Mouse (Mus musculus): ENCODE data around the gene Kcnip1. TPM values are rescaled to one million over a fixed set of nuclear protein-coding genes. Genes with fewer than 3 reads are reported as not detected.

Gene Kcnip1
- polyA plus RNA-seq, 1 experiment from 2014 or later = 110 TPM

DNA sequence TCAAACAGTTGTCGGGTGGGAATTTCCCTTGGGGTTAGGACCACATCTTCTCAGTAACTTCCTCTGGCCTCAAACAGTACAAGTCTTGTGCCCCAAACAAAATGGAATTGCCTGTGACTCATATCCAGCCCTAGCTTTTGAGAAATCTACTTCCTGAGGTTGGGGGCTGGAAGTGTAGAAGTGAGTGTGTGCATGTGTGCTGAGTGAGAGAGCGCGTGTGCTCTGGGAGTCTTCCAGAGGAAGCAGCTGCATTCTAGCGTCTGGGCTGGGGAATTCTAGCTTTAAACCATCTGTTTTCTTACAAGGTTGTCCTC is 17.9 kb upstream of the Kcnip1 start:
- DNase-seq (ENCODE audit: low spot score) (no peak), ATAC-seq (ENCODE audit: low FRiP score) (no peak)
- Histone ChIP-seq H3K36me3 (replicated peaks; ENCODE audit: control insufficient read depth, insufficient read depth) (no peaks in the 10 kb centered on the region), H3K4me1 (replicated peaks; ENCODE audit: control insufficient read depth, insufficient read depth, low read length) (no peaks in the 10 kb centered on the region), H3K9me3 (ENCODE audit: control insufficient read depth, low read length) (no peaks in the 10 kb centered on the region), H3K4me2 (replicated peaks) (no peak overlapping the region), H3K27me3 (ENCODE audit: control insufficient read depth, insufficient read depth, low read length) (no peaks in the 10 kb centered on the region), H3K4me3 (replicated peaks; ENCODE audit: low read length) (no peak overlapping the region), H3K27ac (no peak overlapping the region), H3K9ac (no peak overlapping the region)
- 72% methylated on average over 4 of the region's 4 CpGs for WGBS

- WGBS = 73% methylated on average over 7 of the region's 7 CpGs
- Histone ChIP-seq H3K27me3 (ENCODE audit: control insufficient read depth, insufficient read depth, low read length) (no peaks in the 10 kb centered on the region), H3K27ac (no peak overlapping the region), H3K4me2 (replicated peaks) (no peak overlapping the region), H3K9me3 (ENCODE audit: control insufficient read depth, low read length) (no peaks in the 10 kb centered on the region), H3K4me1 (replicated peaks; ENCODE audit: control insufficient read depth, insufficient read depth, low read length) (no peaks in the 10 kb centered on the region), H3K36me3 (replicated peaks; ENCODE audit: control insufficient read depth, insufficient read depth) (no peaks in the 10 kb centered on the region), H3K4me3 (replicated peaks; ENCODE audit: low read length) (no peak overlapping the region), H3K9ac (no peak overlapping the region)
- ATAC-seq (ENCODE audit: low FRiP score) (no peak), DNase-seq (ENCODE audit: low spot score) (no peak)
Measured at GRCm38 (mm10) chr11:34010133-34010858, 17.3 kb upstream of the Kcnip1 start.

DNA sequence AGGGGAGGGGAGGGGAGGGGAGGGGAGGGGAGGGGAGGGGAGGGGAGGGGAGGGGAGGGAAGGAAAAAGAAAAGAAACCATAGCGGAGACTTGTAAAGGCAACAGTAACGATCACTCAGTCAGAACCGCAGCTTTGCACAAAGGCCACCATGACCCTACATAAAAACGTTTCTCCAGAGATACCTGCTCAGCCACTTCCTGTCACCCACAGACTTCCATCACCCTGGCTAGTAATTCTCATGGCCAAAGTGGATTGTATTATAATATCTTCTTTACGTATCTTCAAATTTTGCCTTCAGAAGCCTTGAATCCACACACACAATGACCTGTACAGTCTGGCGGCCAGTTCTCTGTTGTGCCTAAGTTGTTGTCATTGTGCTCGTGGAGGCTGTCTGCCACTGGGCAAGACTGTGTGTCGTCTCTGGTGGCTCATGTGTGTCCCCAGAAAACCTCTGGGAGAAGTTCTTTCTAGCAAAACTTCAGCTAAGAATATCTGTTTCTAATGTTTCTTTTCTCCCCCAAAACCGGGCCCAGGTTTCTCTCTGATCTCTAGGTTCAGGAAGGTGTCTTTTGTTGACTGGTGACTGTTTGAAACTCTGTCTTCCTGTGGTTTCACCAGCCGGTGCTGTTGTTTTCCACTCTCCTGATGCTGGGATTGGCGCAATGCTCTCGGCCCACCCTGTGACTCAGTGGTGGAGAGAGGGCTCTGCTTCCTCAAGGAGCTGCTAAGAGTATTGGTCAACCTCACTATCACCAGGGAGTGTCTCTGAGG is 16.6 kb upstream of the Kcnip1 start:
- Histone ChIP-seq H3K27ac (no peak overlapping the region), H3K27me3 (ENCODE audit: control insufficient read depth, insufficient read depth, low read length) (no peaks in the 10 kb centered on the region), H3K4me2 (replicated peaks) (no peak overlapping the region), H3K4me3 (replicated peaks; ENCODE audit: low read length) (no peak overlapping the region), H3K36me3 (replicated peaks; ENCODE audit: control insufficient read depth, insufficient read depth) (no peaks in the 10 kb centered on the region), H3K4me1 (replicated peaks; ENCODE audit: control insufficient read depth, insufficient read depth, low read length) (no peaks in the 10 kb centered on the region), H3K9ac (no peak overlapping the region), H3K9me3 (ENCODE audit: control insufficient read depth, low read length) (no peaks in the 10 kb centered on the region)
- no peak for ATAC-seq (ENCODE audit: low FRiP score)
- no peak for DNase-seq (ENCODE audit: low spot score)
- 79% methylated on average over 12 of the region's 12 CpGs for WGBS

DNA sequence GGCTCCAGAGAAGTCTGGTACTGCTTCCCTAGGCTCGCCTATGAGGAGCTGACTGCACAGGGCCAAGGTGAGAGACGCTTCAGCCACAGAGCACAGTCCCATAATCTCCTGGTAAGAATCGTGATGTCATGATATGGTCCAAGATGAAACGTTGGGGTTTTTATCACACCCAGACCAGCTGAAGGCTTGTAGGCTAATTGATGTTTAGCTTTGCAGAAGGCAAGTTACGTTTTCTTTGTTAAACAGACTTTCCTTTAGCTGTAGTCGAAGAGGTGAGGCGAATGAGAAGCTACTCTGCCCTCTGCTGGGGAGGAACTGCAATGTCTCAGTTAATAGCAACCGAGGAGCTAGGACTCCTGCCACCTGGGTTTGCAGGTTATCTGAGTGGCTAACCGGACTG is 15.8 kb upstream of the Kcnip1 start:
- Histone ChIP-seq H3K27ac (no peak overlapping the region), H3K4me3 (replicated peaks; ENCODE audit: low read length) (no peak overlapping the region), H3K4me2 (replicated peaks) (no peak overlapping the region), H3K4me1 (replicated peaks; ENCODE audit: control insufficient read depth, insufficient read depth, low read length) (no peaks in the 10 kb centered on the region), H3K36me3 (replicated peaks; ENCODE audit: control insufficient read depth, insufficient read depth) (no peaks in the 10 kb centered on the region), H3K27me3 (ENCODE audit: control insufficient read depth, insufficient read depth, low read length) (no peaks in the 10 kb centered on the region), H3K9ac (no peak overlapping the region), H3K9me3 (ENCODE audit: control insufficient read depth, low read length) (no peaks in the 10 kb centered on the region)
- ATAC-seq (ENCODE audit: low FRiP score) = 0 out of 2 replicates have a peak, but pooled peaks have one; percentile 65
- 48% methylated on average over 9 of the region's 9 CpGs for WGBS
- peak; percentile 83 for DNase-seq (ENCODE audit: low spot score)

GRCm38 (mm10) chr11:34008214-34008613 is 15.3 kb upstream of the Kcnip1 start:
- no peak overlapping the region for H3K4me3 ChIP-seq (replicated peaks; ENCODE audit: low read length)
- no peak overlapping the region for H3K4me2 ChIP-seq (replicated peaks)
- H3K27ac ChIP-seq = no peak overlapping the region
- H3K4me1 ChIP-seq (replicated peaks; ENCODE audit: control insufficient read depth, insufficient read depth, low read length) = no peaks in the 10 kb centered on the region
- H3K27me3 ChIP-seq (ENCODE audit: control insufficient read depth, insufficient read depth, low read length) = no peaks in the 10 kb centered on the region
- H3K9ac ChIP-seq = no peak overlapping the region
- H3K9me3 ChIP-seq (ENCODE audit: control insufficient read depth, low read length) = no peaks in the 10 kb centered on the region
- WGBS = 95% methylated on average over 11 of the region's 11 CpGs
- DNase-seq (ENCODE audit: low spot score) (no peak), ATAC-seq (ENCODE audit: low FRiP score) (no peak)
- no peaks in the 10 kb centered on the region for H3K36me3 ChIP-seq (replicated peaks; ENCODE audit: control insufficient read depth, insufficient read depth)

DNA sequence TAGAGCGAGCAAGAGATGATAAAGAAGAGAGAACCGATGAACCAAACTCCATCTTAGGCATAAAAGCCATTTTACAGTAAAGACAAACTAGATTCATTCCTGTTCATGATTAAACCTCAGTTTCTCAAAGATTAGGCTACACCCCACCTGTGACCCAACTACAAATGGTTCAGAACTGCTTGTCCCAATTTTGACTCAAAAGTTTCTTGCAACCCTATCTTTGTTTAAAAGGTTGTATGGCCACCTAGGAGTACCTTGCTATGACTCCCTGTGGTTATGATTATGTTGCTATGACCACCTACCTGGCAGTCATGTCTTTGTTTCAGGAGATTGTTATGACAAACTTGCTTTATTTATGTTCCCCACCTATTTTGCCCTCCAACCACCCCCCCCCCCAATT is 14.7 kb upstream of the Kcnip1 start:
- 92% methylated on average over 2 of the region's 2 CpGs for WGBS

GRCm38 (mm10) chr11:34002593-34002965 is 9.6 kb upstream of the Kcnip1 start:
- ATAC-seq (ENCODE audit: low FRiP score) = no peak
- Histone ChIP-seq H3K36me3 (replicated peaks; ENCODE audit: control insufficient read depth, insufficient read depth) (no peaks in the 10 kb centered on the region), H3K9me3 (ENCODE audit: control insufficient read depth, low read length) (no peaks in the 10 kb centered on the region), H3K4me3 (replicated peaks; ENCODE audit: low read length) (no peak overlapping the region), H3K4me1 (replicated peaks; ENCODE audit: control insufficient read depth, insufficient read depth, low read length) (peaks cover 7% of the 10 kb centered on the region; the same call in 1 of the 2 replicates), H3K27ac (no peak overlapping the region), H3K9ac (no peak overlapping the region), H3K27me3 (ENCODE audit: control insufficient read depth, insufficient read depth, low read length) (no peaks in the 10 kb centered on the region), H3K4me2 (replicated peaks) (no peak overlapping the region)
- 81% methylated on average over 5 of the region's 5 CpGs for WGBS
- no peak for DNase-seq (ENCODE audit: low spot score)

More for the DNA sequence above, 14.7 kb upstream of the Kcnip1 start:
- ATAC-seq (ENCODE audit: low FRiP score) (no peak), DNase-seq (ENCODE audit: low spot score) (no peak)
- Histone ChIP-seq H3K4me3 (replicated peaks; ENCODE audit: low read length) (no peak overlapping the region), H3K9me3 (ENCODE audit: control insufficient read depth, low read length) (no peaks in the 10 kb centered on the region), H3K4me2 (replicated peaks) (no peak overlapping the region), H3K27ac (no peak overlapping the region), H3K36me3 (replicated peaks; ENCODE audit: control insufficient read depth, insufficient read depth) (no peaks in the 10 kb centered on the region), H3K4me1 (replicated peaks; ENCODE audit: control insufficient read depth, insufficient read depth, low read length) (no peaks in the 10 kb centered on the region), H3K27me3 (ENCODE audit: control insufficient read depth, insufficient read depth, low read length) (no peaks in the 10 kb centered on the region), H3K9ac (no peak overlapping the region)

DNA sequence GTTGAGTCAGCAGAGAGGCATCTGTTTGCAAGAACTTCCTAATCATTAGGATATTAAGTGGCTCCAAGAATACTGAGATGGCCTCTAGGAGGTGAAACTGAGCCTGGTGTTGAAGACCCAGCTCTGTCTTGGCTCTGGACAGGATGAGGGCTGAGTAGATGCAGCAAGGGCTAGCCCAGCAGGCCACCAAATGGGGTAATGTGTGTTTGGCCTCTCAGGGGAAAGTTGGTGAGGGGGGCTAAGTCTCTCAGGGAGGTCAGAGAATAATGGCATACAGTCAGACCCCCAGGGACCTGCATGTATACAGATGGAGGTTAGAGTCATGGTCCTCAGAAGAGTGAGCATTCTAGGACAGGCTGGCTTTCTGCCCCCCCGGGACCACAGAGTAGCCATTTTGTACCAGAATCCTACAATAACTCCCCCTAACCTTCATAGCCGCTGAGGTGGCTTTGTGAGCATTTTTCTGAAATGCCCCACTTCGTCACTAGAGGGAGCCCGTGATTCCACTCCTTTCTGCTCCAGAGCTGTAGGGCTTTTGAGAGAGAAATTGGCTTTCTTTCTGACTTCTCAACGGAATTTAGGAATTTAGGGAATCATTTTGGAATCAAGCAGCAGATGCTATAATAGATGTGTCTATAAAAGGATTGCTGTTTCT is 9.1 kb upstream of the Kcnip1 start:
- Histone ChIP-seq H3K9me3 (ENCODE audit: control insufficient read depth, low read length) (no peaks in the 10 kb centered on the region), H3K36me3 (replicated peaks; ENCODE audit: control insufficient read depth, insufficient read depth) (no peaks in the 10 kb centered on the region), H3K9ac (no peak overlapping the region), H3K27me3 (ENCODE audit: control insufficient read depth, insufficient read depth, low read length) (no peaks in the 10 kb centered on the region), H3K4me3 (replicated peaks; ENCODE audit: low read length) (no peak overlapping the region), H3K4me2 (replicated peaks) (no peak overlapping the region), H3K4me1 (replicated peaks; ENCODE audit: control insufficient read depth, insufficient read depth, low read length) (peaks cover 7% of the 10 kb centered on the region; the same call in 1 of the 2 replicates), H3K27ac (no peak overlapping the region)
- no peak for ATAC-seq (ENCODE audit: low FRiP score)
- 7% methylated on average over 5 of the region's 5 CpGs for WGBS
- DNase-seq (ENCODE audit: low spot score) = peak; percentile 67

GRCm38 (mm10) chr11:34000416-34000815 is 7.5 kb upstream of the Kcnip1 start:
- WGBS = 85% methylated on average over 3 of the region's 3 CpGs
- no peaks in the 10 kb centered on the region for H3K9me3 ChIP-seq (ENCODE audit: control insufficient read depth, low read length)
- no peak overlapping the region for H3K4me2 ChIP-seq (replicated peaks)
- DNase-seq (ENCODE audit: low spot score) = no peak
- H3K36me3 ChIP-seq (replicated peaks; ENCODE audit: control insufficient read depth, insufficient read depth) = no peaks in the 10 kb centered on the region
- no peak overlapping the region for H3K9ac ChIP-seq
- no peak overlapping the region for H3K4me3 ChIP-seq (replicated peaks; ENCODE audit: low read length)
- no peak overlapping the region for H3K27ac ChIP-seq
- H3K27me3 ChIP-seq (ENCODE audit: control insufficient read depth, insufficient read depth, low read length) = no peaks in the 10 kb centered on the region
- H3K4me1 ChIP-seq (replicated peaks; ENCODE audit: control insufficient read depth, insufficient read depth, low read length) = peaks cover 7% of the 10 kb centered on the region; the same call in 1 of the 2 replicates
- no peak for ATAC-seq (ENCODE audit: low FRiP score)

All from hindbrain, embryonic 14.5 days (tissue).